Mouse (Mus musculus): ENCODE measurements around the gene Nek7. TPM values are rescaled to one million over a fixed set of nuclear protein-coding genes. Genes with fewer than 3 reads are reported as not detected.

Gene Nek7
- 8.0 and 15.6 TPM in 2 replicates for polyA plus RNA-seq (2014; fragmentation: Nextera tagmentation; extraction: Ambion mirVana)

DNA sequence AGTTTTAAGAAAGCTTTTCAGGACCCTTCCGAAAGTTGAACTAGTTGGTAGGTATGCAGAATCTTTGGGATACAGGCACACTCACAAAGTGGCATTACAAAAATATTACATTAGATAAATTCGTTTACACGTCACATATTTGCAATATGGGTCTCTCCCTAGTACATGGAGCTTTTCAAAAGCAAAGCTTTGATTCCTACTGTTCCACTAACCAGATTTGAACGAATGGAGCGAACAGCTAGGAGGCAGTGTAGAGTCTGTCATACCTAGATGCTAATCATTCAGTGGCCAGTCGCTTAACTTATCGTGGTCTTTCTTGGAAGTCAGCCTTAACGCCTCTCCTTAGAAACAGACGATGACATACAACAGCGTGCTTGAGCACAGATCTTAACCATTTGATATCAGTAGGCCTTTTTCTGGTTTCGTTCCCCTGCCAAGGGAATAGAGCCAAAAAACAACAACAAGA, at the start of gene Nek7:
Nek7 (minus strand) TSS at position 146 of the 466 bp plus-strand sequence.
- Histone ChIP-seq H3K4me2 (ENCODE audit: low read depth, low read length) (peak within 1 kb of the TSS; percentile 64), H3K4me1 (ENCODE audit: control insufficient read depth, insufficient read depth, low read length) (peaks cover 11% of the 10 kb centered on the region; the same call in 1 of the 2 replicates), H3K27ac (ENCODE audit: low read depth, low read length) (peak within 1 kb of the TSS; percentile 76), H3K36me3 (ENCODE audit: control insufficient read depth, insufficient read depth, low read length) (no peaks in the 10 kb centered on the region), H3K4me3 (ENCODE audit: low read depth, low read length) (peak within 1 kb of the TSS; percentile 84), H3K27me3 (ENCODE audit: control insufficient read depth, insufficient read depth, low read length) (no peaks in the 10 kb centered on the region), H3K9me3 (ENCODE audit: control insufficient read depth, low read length) (no peaks in the 10 kb centered on the region), H3K9ac (replicated peaks; ENCODE audit: low read depth, low read length) (peak within 1 kb of the TSS; percentile 66)
- no peak for ATAC-seq (ENCODE audit: low read depth)
- 2% methylated on average over 11 of the region's 11 CpGs for WGBS

DNA sequence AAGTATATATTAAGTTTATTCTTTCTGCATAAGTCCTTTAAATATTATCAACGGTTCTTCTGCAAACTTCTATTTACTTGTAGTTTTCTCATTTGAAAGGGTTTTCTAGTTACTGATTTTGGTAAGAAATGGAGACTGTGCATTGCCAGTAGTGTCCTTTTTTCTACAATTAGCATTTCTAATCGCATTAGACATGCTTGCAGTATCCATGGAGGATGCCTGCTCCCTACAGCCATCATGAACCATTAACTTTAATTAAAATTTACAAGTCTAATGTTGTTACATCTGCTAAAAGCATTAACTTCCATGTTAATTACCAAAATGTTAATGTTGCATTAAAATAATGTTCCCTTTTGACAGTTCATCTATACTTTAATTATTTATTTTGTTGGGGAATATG, 42.4 kb upstream of the Nek7 start:
- ATAC-seq (ENCODE audit: low read depth), result peak; percentile 79; the same call in 1 of the 2 replicates
- no peak overlapping the region for H3K9ac ChIP-seq (replicated peaks; ENCODE audit: low read depth, low read length)
- no peaks in the 10 kb centered on the region for H3K9me3 ChIP-seq (ENCODE audit: control insufficient read depth, low read length)
- H3K4me1 ChIP-seq (ENCODE audit: control insufficient read depth, insufficient read depth, low read length), result no peaks in the 10 kb centered on the region
- no peak overlapping the region for H3K4me3 ChIP-seq (ENCODE audit: low read depth, low read length)
- H3K27ac ChIP-seq (ENCODE audit: low read depth, low read length), result no peak overlapping the region
- 38% methylated on average over 2 of the region's 2 CpGs for WGBS
- H3K27me3 ChIP-seq (ENCODE audit: control insufficient read depth, insufficient read depth, low read length), result no peaks in the 10 kb centered on the region
- no peaks in the 10 kb centered on the region for H3K36me3 ChIP-seq (ENCODE audit: control insufficient read depth, insufficient read depth, low read length)
- H3K4me2 ChIP-seq (ENCODE audit: low read depth, low read length), result no peak overlapping the region

DNA sequence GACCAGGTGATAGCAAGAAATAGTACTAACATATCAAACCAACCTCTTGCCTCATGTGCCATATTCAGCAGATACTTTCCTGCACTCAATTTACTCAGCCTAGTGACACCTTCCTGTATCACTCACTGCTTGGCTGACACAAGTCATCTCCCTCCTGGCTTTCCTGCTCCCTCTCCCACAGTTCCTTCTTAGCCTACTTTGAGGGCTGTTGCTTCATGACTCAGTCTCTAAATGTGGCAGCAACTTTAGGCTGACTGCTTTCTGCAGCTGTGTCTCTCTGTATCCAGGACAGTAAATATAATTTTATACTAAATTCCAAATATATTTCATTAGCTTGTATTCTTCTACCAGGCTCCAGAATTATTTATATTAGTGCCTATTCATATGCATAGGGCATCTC, 34.3 kb upstream of the Nek7 start:
- no peak for ATAC-seq (ENCODE audit: low read depth)
- Histone ChIP-seq H3K36me3 (ENCODE audit: control insufficient read depth, insufficient read depth, low read length) (no peaks in the 10 kb centered on the region), H3K4me2 (ENCODE audit: low read depth, low read length) (no peak overlapping the region)

DNA sequence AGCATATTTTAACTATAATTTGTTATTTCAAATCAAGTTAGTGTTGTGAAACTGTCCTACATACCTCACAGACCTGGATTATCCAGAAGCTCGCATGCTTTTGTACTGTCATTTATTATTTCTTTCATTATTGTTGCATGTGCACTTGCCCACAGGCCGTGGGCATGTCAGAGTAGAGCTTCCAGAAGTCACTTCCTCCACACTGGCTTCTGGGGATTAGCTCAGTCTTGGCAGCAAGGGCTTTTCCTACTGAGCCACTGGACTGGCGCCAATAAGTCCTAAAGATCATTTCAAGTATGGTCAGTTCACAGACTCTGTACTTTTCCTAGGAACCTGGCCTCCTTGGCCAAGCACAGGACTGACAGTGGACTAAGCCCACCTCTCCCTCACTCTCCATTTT, 25.1 kb upstream of the Nek7 start:
- Histone ChIP-seq H3K9me3 (ENCODE audit: control insufficient read depth, low read length) (no peaks in the 10 kb centered on the region), H3K4me3 (ENCODE audit: low read depth, low read length) (no peak overlapping the region), H3K27me3 (ENCODE audit: control insufficient read depth, insufficient read depth, low read length) (no peaks in the 10 kb centered on the region), H3K9ac (replicated peaks; ENCODE audit: low read depth, low read length) (no peak overlapping the region), H3K4me2 (ENCODE audit: low read depth, low read length) (no peak overlapping the region), H3K36me3 (ENCODE audit: control insufficient read depth, insufficient read depth, low read length) (no peaks in the 10 kb centered on the region), H3K4me1 (ENCODE audit: control insufficient read depth, insufficient read depth, low read length) (no peaks in the 10 kb centered on the region), H3K27ac (ENCODE audit: low read depth, low read length) (no peak overlapping the region)
- ATAC-seq (ENCODE audit: low read depth), result no peak
- WGBS, result 77% methylated on average over 3 of the region's 3 CpGs

More for the DNA sequence above, 34.3 kb upstream of the Nek7 start:
- no peak overlapping the region for H3K4me3 ChIP-seq (ENCODE audit: low read depth, low read length)
- no peaks in the 10 kb centered on the region for H3K4me1 ChIP-seq (ENCODE audit: control insufficient read depth, insufficient read depth, low read length)
- H3K9me3 ChIP-seq (ENCODE audit: control insufficient read depth, low read length), result no peaks in the 10 kb centered on the region
- H3K9ac ChIP-seq (replicated peaks; ENCODE audit: low read depth, low read length), result no peak overlapping the region
- no peaks in the 10 kb centered on the region for H3K27me3 ChIP-seq (ENCODE audit: control insufficient read depth, insufficient read depth, low read length)
- H3K27ac ChIP-seq (ENCODE audit: low read depth, low read length), result no peak overlapping the region

DNA sequence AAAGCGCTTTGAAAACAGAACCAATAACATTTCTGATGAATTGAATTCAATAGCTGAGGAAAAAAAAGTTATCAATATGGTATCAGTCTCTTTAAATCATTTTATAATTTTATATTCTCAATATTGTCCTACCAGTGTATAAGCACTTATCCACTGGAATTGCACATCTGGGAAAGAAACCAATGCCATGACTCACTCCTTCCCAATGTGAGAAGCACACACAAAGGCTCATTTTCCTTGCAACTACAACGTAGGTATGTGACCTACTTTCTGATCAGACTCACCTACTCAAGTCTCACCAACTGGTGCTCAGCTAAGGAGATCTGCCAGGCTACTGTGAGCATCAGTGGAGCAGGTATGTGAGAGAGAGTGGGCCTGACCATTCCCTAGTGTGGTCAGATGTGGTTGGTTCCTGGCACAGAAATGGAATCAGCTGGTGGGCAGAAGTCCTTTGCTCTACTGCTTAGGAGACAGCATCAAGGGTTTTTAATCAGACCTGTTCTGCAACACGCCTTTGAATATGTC, 23.4 kb upstream of the Nek7 start:
- Histone ChIP-seq H3K9ac (replicated peaks; ENCODE audit: low read depth, low read length) (no peak overlapping the region), H3K27ac (ENCODE audit: low read depth, low read length) (no peak overlapping the region), H3K9me3 (ENCODE audit: control insufficient read depth, low read length) (no peaks in the 10 kb centered on the region), H3K4me2 (ENCODE audit: low read depth, low read length) (no peak overlapping the region), H3K27me3 (ENCODE audit: control insufficient read depth, insufficient read depth, low read length) (no peaks in the 10 kb centered on the region), H3K36me3 (ENCODE audit: control insufficient read depth, insufficient read depth, low read length) (no peaks in the 10 kb centered on the region), H3K4me1 (ENCODE audit: control insufficient read depth, insufficient read depth, low read length) (no peaks in the 10 kb centered on the region), H3K4me3 (ENCODE audit: low read depth, low read length) (no peak overlapping the region)
- 88% methylated on average over 3 of the region's 3 CpGs for WGBS
- no peak for ATAC-seq (ENCODE audit: low read depth)

DNA sequence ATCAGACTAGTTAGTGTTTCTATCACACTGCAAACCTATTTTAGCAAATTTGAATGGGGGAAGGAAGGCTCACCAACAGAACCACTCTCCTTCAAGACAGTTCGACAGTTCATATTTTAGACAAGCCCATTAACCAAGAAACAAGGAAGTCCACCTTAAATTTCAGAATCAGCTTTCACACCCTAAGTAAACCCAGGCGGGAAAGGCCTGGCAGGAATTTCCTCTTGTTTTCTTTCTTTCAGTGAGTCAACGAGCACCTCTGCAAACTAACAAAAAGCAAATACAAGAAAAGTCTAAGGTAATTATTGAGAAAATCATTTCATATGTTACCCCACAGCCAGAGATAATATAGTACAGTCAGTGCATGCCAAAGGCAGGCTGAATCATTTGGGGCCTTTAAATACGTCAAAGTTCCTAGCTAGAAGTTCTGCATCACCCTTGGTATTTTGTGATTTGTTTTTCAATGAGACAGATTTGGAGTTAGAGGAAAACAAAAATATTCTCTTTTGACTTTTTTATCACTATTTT, 21.1 kb upstream of the Nek7 start:
- Histone ChIP-seq H3K9me3 (ENCODE audit: control insufficient read depth, low read length) (no peaks in the 10 kb centered on the region), H3K27ac (ENCODE audit: low read depth, low read length) (no peak overlapping the region), H3K4me3 (ENCODE audit: low read depth, low read length) (no peak overlapping the region), H3K36me3 (ENCODE audit: control insufficient read depth, insufficient read depth, low read length) (no peaks in the 10 kb centered on the region), H3K27me3 (ENCODE audit: control insufficient read depth, insufficient read depth, low read length) (no peaks in the 10 kb centered on the region), H3K9ac (replicated peaks; ENCODE audit: low read depth, low read length) (no peak overlapping the region), H3K4me1 (ENCODE audit: control insufficient read depth, insufficient read depth, low read length) (no peaks in the 10 kb centered on the region), H3K4me2 (ENCODE audit: low read depth, low read length) (no peak overlapping the region)
- ATAC-seq (ENCODE audit: low read depth), result no peak
- WGBS, result 76% methylated on average over 4 of the region's 4 CpGs

DNA sequence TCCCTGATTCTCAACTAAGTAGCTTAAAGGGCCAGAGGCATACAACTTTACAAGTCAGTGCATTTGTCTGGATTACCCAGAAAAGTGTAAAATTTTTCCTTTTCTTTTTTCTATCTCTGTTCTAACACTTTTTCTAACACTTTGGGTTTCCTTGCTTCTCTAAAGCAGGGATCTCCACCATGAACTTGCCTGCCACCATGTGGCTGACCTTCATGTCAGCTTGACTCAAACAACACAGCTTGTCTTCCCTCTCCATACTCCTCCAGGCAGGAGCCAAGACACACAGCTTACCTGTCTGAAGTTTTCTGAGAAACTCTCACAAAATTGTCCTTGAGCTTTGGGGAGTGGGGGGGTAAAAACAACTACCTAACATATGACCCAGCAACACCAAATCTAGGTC, 17.9 kb upstream of the Nek7 start:
- Histone ChIP-seq H3K9ac (replicated peaks; ENCODE audit: low read depth, low read length) (no peak overlapping the region), H3K4me1 (ENCODE audit: control insufficient read depth, insufficient read depth, low read length) (no peaks in the 10 kb centered on the region), H3K27ac (ENCODE audit: low read depth, low read length) (no peak overlapping the region), H3K4me3 (ENCODE audit: low read depth, low read length) (no peak overlapping the region), H3K4me2 (ENCODE audit: low read depth, low read length) (no peak overlapping the region), H3K9me3 (ENCODE audit: control insufficient read depth, low read length) (no peaks in the 10 kb centered on the region), H3K27me3 (ENCODE audit: control insufficient read depth, insufficient read depth, low read length) (no peaks in the 10 kb centered on the region), H3K36me3 (ENCODE audit: control insufficient read depth, insufficient read depth, low read length) (no peaks in the 10 kb centered on the region)
- ATAC-seq (ENCODE audit: low read depth), result no peak

DNA sequence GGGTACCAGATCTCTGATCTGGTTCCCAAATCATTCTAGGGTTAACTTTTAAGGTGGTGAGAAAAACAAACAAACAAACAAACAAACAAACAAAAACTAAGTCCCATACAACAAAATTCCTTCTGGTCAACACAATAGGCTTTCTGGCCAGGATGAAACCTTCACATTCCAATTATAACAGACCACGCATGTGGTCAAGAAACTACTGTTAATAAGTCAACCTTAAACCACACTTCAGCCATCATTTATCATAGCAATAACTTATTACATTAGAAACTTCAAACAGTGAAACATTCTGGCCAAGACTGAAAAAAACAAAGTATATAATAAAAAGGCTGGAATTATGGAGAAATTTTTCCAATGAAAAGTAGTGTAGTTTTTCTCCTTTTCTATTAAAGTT, 14.6 kb upstream of the Nek7 start:
- Histone ChIP-seq H3K4me2 (ENCODE audit: low read depth, low read length) (no peak overlapping the region), H3K9ac (replicated peaks; ENCODE audit: low read depth, low read length) (no peak overlapping the region), H3K9me3 (ENCODE audit: control insufficient read depth, low read length) (no peaks in the 10 kb centered on the region), H3K27me3 (ENCODE audit: control insufficient read depth, insufficient read depth, low read length) (no peaks in the 10 kb centered on the region), H3K4me3 (ENCODE audit: low read depth, low read length) (no peak overlapping the region), H3K4me1 (ENCODE audit: control insufficient read depth, insufficient read depth, low read length) (no peaks in the 10 kb centered on the region), H3K36me3 (ENCODE audit: control insufficient read depth, insufficient read depth, low read length) (no peaks in the 10 kb centered on the region), H3K27ac (ENCODE audit: low read depth, low read length) (no peak overlapping the region)
- ATAC-seq (ENCODE audit: low read depth), result no peak
- WGBS, result 96% methylated on average over 1 of the region's 1 CpGs

DNA sequence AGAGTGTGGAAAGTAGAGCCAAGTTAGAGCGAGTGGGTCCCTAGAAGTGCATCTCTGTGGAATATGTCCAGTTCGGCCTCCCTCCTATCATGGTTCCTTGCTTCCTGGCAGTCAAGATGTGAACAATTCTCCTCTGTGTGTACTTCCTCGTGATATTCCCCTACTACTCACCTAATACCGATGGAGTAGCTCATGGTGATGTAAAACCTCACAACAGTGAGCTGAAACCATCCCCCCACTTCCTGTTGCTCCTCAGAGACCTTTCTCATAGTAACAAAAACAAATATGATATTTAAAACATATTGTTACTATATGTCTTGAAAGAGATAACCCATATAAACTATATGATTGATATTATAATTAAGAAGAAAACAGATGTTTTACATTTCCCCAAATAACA, 9.0 kb upstream of the Nek7 start:
- H3K27me3 ChIP-seq (ENCODE audit: control insufficient read depth, insufficient read depth, low read length), result no peaks in the 10 kb centered on the region
- H3K9me3 ChIP-seq (ENCODE audit: control insufficient read depth, low read length), result no peaks in the 10 kb centered on the region
- H3K4me1 ChIP-seq (ENCODE audit: control insufficient read depth, insufficient read depth, low read length), result no peaks in the 10 kb centered on the region
- ATAC-seq (ENCODE audit: low read depth), result no peak
- WGBS, result 90% methylated on average over 4 of the region's 4 CpGs
- no peak overlapping the region for H3K27ac ChIP-seq (ENCODE audit: low read depth, low read length)
- no peak overlapping the region for H3K9ac ChIP-seq (replicated peaks; ENCODE audit: low read depth, low read length)
- H3K4me2 ChIP-seq (ENCODE audit: low read depth, low read length), result no peak overlapping the region
- no peak overlapping the region for H3K4me3 ChIP-seq (ENCODE audit: low read depth, low read length)
- no peaks in the 10 kb centered on the region for H3K36me3 ChIP-seq (ENCODE audit: control insufficient read depth, insufficient read depth, low read length)
